Mouse (Mus musculus): ENCODE results near the gene 1700001C02Rik.

Gene 1700001C02Rik

DNA sequence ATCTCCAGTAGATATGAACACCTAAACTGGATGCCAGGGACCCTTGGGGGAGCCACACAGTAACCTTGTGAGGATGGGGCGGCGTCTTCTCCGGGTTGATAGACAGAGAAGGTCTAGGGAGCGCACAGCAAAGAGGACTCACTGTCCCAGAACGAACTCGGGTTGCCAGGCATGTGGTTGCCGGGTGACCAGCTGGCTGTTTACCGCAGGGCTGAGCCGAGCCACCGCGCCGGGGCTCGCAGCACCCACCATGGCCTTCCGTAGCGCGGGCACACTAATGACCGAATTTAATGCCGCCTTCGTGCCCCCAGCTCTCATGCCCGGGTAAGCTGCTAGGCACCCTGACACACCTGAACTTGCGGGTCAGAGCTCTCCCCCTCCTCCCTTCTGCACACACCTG, at the start of gene 1700001C02Rik:
Gene 1700001C02Rik, plus strand, starts transcription at position 187 of the 400 bp plus-strand sequence.
- DNase-seq (ENCODE audit: low read depth, low spot score), result no peak

GRCm38 (mm10) chr5:30416665-30417064, 49.2 kb upstream of the 1700001C02Rik start:
- DNase-seq (ENCODE audit: low read depth, low spot score), result no peak

DNA sequence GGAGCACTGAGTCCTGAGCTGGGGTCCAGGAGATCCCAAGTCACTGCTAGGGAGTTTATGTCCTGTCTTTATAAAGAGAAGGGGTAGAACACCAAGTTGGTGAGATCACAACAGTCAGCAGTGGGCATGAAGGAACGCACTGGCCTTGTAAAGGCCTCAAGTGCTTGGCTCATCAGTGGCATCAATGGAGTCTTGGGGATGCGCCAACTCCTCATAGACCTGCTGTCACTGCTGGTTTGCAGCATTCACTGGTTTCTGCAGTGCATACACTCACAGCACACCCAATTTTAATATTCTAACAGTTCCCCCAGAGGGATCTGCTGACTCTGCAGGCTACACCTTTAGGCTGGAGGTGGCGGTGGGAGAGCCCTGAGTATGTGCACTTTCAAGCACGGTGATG, 42.7 kb upstream of the 1700001C02Rik start:
- DNase-seq (ENCODE audit: low read depth, low spot score), result no peak

- DNase-seq (ENCODE audit: low read depth, low spot score), result peak; percentile 46
Measured at GRCm38 (mm10) chr5:30423572-30424244, 42.1 kb upstream of the 1700001C02Rik start.

DNA sequence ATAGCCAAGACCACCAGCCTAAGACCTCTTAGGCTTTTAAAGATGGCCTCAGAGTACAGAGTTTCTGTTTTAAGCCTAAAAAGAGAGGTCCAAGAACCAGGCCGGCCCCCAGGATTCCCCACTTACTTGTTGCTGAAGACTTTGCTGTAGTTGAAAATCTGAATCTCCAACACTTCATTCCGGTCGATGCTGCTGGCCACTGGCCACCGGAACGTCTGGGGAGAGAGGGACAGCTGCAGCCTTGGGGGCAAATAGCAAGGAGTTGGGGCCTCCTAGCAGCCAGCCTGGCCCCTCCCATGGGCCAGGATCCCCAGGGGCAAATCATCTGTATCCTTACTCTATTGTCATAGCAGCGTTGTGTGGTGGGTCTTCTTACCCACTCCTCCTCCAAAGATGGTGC, 38.4 kb upstream of the 1700001C02Rik start:
- no peak for DNase-seq (ENCODE audit: low read depth, low spot score)

GRCm38 (mm10) chr5:30438931-30439330, 26.9 kb upstream of the 1700001C02Rik start:
- no peak for DNase-seq (ENCODE audit: low read depth, low spot score)

DNA sequence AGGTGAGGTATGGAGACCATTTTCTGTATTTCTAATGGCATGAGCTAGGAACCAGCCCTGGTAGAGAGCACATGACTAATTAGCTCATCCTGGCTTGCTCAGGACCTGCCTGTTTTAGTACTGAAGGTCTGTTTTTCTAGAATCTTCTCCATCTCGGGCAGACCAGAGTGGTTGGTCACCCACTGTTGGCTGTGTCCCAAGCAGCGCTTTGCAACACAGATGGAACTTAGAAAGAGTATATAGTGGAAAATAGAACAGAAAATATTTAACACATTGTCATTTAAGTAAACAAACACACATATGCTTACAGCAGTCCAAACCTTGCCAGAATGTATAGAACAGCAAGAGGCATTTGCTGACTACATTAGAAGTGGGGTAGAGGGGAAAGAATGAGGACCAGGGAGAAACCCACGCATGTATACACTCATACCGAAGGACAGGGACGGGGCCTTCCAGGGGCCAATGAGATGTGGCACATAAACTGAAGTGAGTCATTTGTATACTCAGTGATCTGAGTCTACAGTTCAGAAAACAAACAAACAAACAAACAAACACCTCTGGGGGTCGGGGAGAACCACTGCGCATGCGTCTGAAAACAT, 25.4 kb upstream of the 1700001C02Rik start:
- DNase-seq (ENCODE audit: low read depth, low spot score), result no peak

GRCm38 (mm10) chr5:30442196-30442595, 23.7 kb upstream of the 1700001C02Rik start:
- DNase-seq (ENCODE audit: low read depth, low spot score), result no peak

GRCm38 (mm10) chr5:30444327-30444895, 21.4 kb upstream of the 1700001C02Rik start:
- DNase-seq (ENCODE audit: low read depth, low spot score), result no peak

DNA sequence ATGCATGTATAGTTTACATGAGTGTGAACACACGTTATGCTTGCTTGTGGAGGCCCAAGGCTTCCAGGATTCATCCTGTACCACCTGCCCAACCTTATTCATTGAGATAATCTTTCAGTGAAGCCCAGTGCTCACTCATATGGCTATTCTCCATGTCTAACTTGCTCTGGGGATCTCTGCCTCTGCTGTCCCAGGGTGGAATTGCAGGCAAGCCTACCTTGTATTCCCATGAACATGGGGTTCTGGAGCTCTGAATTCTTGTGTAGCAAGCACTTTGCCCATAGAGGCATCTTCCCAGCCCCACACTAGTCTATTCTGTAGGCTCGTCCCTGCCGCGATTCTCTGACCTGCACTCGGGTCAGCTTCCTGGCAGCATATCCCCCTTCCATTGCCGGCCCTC, 9.8 kb upstream of the 1700001C02Rik start:
- DNase-seq (ENCODE audit: low read depth, low spot score), result no peak

DNA sequence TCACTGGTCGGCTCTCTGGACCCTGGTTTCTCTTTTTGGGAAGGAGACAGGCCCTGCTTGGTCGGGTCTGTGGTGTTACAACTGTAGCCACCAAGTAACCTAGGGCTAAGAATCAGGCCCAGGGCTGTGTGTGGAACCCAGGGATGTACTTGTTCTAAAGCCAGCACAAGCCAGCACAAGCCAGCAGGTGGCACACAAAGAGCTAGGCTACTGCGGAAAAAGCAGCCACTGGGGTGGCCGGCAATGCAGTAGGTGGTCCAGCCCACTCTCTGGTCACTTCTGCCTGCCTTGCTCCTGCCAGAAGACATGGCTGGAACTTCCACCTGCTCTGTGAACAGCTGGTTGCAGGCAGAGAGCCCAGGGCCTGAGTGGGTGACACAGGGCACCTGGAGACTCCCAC, 5.7 kb upstream of the 1700001C02Rik start:
- DNase-seq (ENCODE audit: low read depth, low spot score), result no peak

DNA sequence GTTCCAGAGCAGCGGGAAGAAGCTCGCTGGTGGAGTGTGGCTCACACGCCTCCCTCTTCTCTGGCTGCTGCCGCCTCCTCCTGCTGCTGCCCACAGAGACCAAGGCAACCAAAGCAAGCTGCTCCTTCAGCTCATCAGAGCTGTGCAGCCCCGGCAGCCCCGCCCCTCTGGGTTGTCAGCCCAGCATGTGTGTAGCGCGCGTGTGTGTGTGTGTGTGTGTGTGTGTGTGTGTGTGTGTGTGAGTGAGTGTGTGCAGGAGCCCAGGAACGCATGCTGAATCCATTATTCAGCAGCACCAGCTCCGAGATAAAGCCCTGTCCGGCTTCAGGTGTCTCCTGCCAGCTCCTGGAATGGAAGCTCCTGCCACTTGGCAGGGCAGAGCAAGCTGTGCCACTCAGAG, 4.0 kb upstream of the 1700001C02Rik start, which contains the start of gene Otof:
Gene Otof, minus strand, starts transcription at position 112 of the 400 bp plus-strand sequence.
- no peak for DNase-seq (ENCODE audit: low read depth, low spot score)

DNA sequence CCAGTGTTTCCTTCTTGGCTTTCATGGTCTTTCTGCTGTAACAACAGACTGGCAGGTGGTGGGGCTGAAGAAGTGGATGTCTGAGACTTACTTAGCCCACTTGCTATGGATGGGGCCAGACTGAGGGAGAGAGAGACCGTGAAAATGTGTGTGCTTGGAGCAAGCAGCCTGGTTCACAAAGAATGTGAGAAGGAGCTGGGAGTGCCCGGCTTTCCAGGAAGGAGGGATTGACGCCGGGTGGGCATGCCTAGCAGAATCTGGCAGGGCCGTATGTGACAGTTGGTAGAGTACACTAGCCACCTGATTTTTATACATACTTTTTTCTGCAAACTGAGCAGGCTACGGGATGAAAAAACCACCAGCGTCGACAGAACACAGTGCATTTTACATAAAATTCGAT, 468 bp downstream of the 1700001C02Rik start:
- DNase-seq (ENCODE audit: low read depth, low spot score), result no peak

DNA sequence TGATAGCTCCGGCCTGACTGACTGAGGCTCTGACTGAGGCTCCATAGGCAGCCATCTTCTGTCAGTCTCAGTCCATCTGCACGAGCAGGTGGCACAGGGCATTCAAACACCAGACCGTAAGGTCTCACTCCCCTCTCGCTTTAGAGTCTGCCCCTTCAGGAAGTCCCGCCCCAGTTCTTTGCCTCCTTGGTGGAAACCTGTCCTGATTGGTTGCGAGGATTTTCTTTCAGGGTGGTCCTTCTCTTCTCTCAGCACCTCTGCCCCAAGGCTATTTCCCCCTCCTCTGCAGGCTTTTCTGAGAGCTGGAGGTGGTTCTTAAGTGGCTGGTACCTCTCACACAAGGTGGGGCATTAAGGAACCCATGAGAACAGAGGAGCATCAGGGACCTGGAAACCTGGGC, 4.6 kb downstream of the 1700001C02Rik start:
- no peak for DNase-seq (ENCODE audit: low read depth, low spot score)

GRCm38 (mm10) chr5:30472148-30472547, 6.3 kb downstream of the 1700001C02Rik start:
- DNase-seq (ENCODE audit: low read depth, low spot score), result no peak

GRCm38 (mm10) chr5:30476534-30476933, 10.7 kb downstream of the 1700001C02Rik start:
- DNase-seq (ENCODE audit: low read depth, low spot score), result peak; percentile 48

DNA sequence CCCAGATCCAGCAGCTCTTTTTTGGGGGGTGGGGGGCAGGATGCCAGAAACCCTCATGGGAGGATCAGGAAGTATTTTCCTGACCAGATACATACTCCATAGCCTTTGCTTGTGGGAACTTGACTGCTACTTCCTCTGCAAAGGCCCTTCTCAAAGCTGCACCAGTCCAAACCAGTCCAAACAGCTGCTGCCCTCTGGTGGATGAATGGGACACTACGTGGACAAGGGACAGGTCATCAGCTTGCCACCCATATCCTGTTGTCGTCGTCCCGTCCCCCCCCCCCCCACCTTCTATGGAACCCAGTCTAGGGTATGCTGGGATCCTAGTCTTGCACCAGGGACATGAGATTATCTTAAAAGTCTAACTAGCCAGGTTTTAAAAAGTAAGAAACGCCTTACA, 16.5 kb downstream of the 1700001C02Rik start:
- DNase-seq (ENCODE audit: low read depth, low spot score), result peak; percentile 71

DNA sequence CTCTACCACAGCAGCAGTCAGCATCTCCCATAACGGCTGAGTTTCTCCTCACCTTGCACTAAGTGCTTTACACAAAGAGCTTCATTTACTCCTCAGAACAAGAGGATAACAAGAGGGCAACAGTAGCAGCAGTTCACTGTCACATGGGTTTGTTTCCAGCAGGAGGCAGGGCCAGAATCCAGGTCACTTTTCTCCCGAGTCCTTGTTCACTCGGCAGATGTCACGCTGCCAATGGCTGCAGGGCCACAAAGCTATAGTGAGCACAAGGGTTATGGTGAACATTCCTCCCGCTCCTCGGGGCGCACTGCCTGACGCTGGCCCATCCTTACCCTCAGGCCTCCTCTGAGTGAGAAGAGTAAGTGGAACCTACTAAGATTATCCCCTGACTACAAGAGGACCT, 17.7 kb downstream of the 1700001C02Rik start:
- DNase-seq (ENCODE audit: low read depth, low spot score), result no peak

GRCm38 (mm10) chr5:30484591-30484990, 18.7 kb downstream of the 1700001C02Rik start:
- DNase-seq (ENCODE audit: low read depth, low spot score), result no peak

- DNase-seq (ENCODE audit: low read depth, low spot score), result no peak
Measured at GRCm38 (mm10) chr5:30485136-30485535, 19.3 kb downstream of the 1700001C02Rik start.

- DNase-seq (ENCODE audit: low read depth, low spot score), result no peak
Measured at GRCm38 (mm10) chr5:30490215-30490614, 24.4 kb downstream of the 1700001C02Rik start.

DNA sequence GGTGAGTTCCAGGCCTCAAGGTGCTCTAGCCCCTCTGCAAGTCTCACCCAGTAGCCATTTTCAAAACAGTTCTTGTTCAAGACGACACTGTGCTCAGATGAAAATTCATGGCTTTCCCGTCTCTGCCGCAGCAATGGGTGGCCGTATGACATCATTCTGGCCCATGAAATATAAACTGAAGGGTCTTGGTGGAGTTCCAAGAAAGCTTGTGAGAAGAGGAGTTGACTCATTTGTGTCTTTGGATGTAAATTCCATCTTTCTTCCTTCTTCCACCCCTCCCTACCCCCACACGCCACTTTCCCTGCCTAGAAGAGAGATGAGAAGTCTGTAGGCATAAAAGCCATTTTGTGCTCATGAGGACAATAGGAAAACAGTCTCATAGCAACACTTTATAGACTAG, 25.0 kb downstream of the 1700001C02Rik start:
- no peak for DNase-seq (ENCODE audit: low read depth, low spot score)

GRCm38 (mm10) chr5:30493723-30494122, 27.9 kb downstream of the 1700001C02Rik start:
- DNase-seq (ENCODE audit: low read depth, low spot score), result no peak
